Mouse (Mus musculus): ENCODE measurements around the gene Rnf144a. TPM values are rescaled to one million over a fixed set of nuclear protein-coding genes. Genes with fewer than 3 reads are reported as not detected.

Rnf144a gene
- polyA plus RNA-seq, 1 experiment from 2014 or later: 3.2 TPM

GRCm38 (mm10) chr12:26413961-26414411 lies 1.1 kb downstream of the Rnf144a start:
- H3K27me3 ChIP-seq (ENCODE audit: insufficient read depth, low read length): peaks cover 13% of the 10 kb centered on the region
- H3K4me3 ChIP-seq (ENCODE audit: low read depth, low read length): peak overlapping the region; percentile 69
- H3K36me3 ChIP-seq (replicated peaks; ENCODE audit: insufficient read depth, low read length): no peaks in the 10 kb centered on the region
- H3K4me1 ChIP-seq (ENCODE audit: insufficient read depth): peaks cover 4% of the 10 kb centered on the region
- ATAC-seq: no peak
- no peaks in the 10 kb centered on the region for H3K9me3 ChIP-seq (ENCODE audit: low read length)
- WGBS (ENCODE audit: insufficient replicate concordance): 39% methylated on average over 8 of the region's 8 CpGs
- no peak for TF ChIP-seq EP300 (IDR thresholded peaks at IDR 0.05; ENCODE audit: low read depth)
- no peak for TF ChIP-seq CTCF (IDR thresholded peaks at IDR 0.05; ENCODE audit: low read depth)
- no peak overlapping the region for H3K27ac ChIP-seq (ENCODE audit: low read depth)
- H3K9ac ChIP-seq (replicated peaks): peak overlapping the region; percentile 57
- DNase-seq: no peak
- peak overlapping the region; percentile 88 for H3K4me2 ChIP-seq (ENCODE audit: low read depth, low read length)

GRCm38 (mm10) chr12:26412802-26413201 lies 2.3 kb downstream of the Rnf144a start:
- H3K36me3 ChIP-seq (replicated peaks; ENCODE audit: insufficient read depth, low read length): no peaks in the 10 kb centered on the region
- no peak overlapping the region for H3K9ac ChIP-seq (replicated peaks)
- ATAC-seq (no peak), DNase-seq (no peak)
- peaks cover 13% of the 10 kb centered on the region for H3K27me3 ChIP-seq (ENCODE audit: insufficient read depth, low read length)
- H3K4me3 ChIP-seq (ENCODE audit: low read depth, low read length): no peak overlapping the region
- H3K4me1 ChIP-seq (ENCODE audit: insufficient read depth): peaks cover 4% of the 10 kb centered on the region
- no peak overlapping the region for H3K27ac ChIP-seq (ENCODE audit: low read depth)
- TF ChIP-seq EP300 (IDR thresholded peaks at IDR 0.05; ENCODE audit: low read depth) (no peak), CTCF (IDR thresholded peaks at IDR 0.05; ENCODE audit: low read depth) (no peak)
- H3K4me2 ChIP-seq (ENCODE audit: low read depth, low read length): peak overlapping the region; percentile 43
- 78% methylated on average over 6 of the region's 6 CpGs for WGBS (ENCODE audit: insufficient replicate concordance)
- no peaks in the 10 kb centered on the region for H3K9me3 ChIP-seq (ENCODE audit: low read length)

- no peaks in the 10 kb centered on the region for H3K36me3 ChIP-seq (replicated peaks; ENCODE audit: insufficient read depth, low read length)
- ATAC-seq: no peak
- 79% methylated on average over 10 of the region's 10 CpGs for WGBS (ENCODE audit: insufficient replicate concordance)
Observed at GRCm38 (mm10) chr12:26411841-26412450, 3.1 kb downstream of the Rnf144a start.

GRCm38 (mm10) chr12:26410443-26410842 lies 4.6 kb downstream of the Rnf144a start:
- peaks cover 13% of the 10 kb centered on the region for H3K27me3 ChIP-seq (ENCODE audit: insufficient read depth, low read length)
- 60% methylated on average over 3 of the region's 3 CpGs for WGBS (ENCODE audit: insufficient replicate concordance)
- H3K9me3 ChIP-seq (ENCODE audit: low read length): no peaks in the 10 kb centered on the region
- H3K4me3 ChIP-seq (ENCODE audit: low read depth, low read length): no peak overlapping the region
- ATAC-seq (no peak), DNase-seq (no peak)
- H3K9ac ChIP-seq (replicated peaks): no peak overlapping the region
- no peak overlapping the region for H3K4me2 ChIP-seq (ENCODE audit: low read depth, low read length)
- TF ChIP-seq CTCF (IDR thresholded peaks at IDR 0.05; ENCODE audit: low read depth) (0 out of 2 replicates have a peak, but pooled peaks have one; percentile 7), EP300 (IDR thresholded peaks at IDR 0.05; ENCODE audit: low read depth) (no peak)
- H3K4me1 ChIP-seq (ENCODE audit: insufficient read depth): peaks cover 4% of the 10 kb centered on the region; the same call in 1 of the 2 replicates
- H3K27ac ChIP-seq (ENCODE audit: low read depth): no peak overlapping the region
- H3K36me3 ChIP-seq (replicated peaks; ENCODE audit: insufficient read depth, low read length): no peaks in the 10 kb centered on the region

More at GRCm38 (mm10) chr12:26411841-26412450, 3.1 kb downstream of the Rnf144a start:
- TF ChIP-seq EP300 (IDR thresholded peaks at IDR 0.05; ENCODE audit: low read depth) (no peak), CTCF (IDR thresholded peaks at IDR 0.05; ENCODE audit: low read depth) (no peak)
- H3K27ac ChIP-seq (ENCODE audit: low read depth): no peak overlapping the region
- no peak overlapping the region for H3K4me3 ChIP-seq (ENCODE audit: low read depth, low read length)
- DNase-seq: no peak
- H3K27me3 ChIP-seq (ENCODE audit: insufficient read depth, low read length): peaks cover 13% of the 10 kb centered on the region
- no peak overlapping the region for H3K4me2 ChIP-seq (ENCODE audit: low read depth, low read length)
- H3K4me1 ChIP-seq (ENCODE audit: insufficient read depth): peaks cover 4% of the 10 kb centered on the region; the same call in 1 of the 2 replicates
- no peak overlapping the region for H3K9ac ChIP-seq (replicated peaks)
- H3K9me3 ChIP-seq (ENCODE audit: low read length): no peaks in the 10 kb centered on the region

GRCm38 (mm10) chr12:26408707-26409106 lies 6.3 kb downstream of the Rnf144a start:
- Histone ChIP-seq H3K9ac (replicated peaks) (no peak overlapping the region), H3K4me2 (ENCODE audit: low read depth, low read length) (no peak overlapping the region), H3K27ac (ENCODE audit: low read depth) (no peak overlapping the region), H3K4me3 (ENCODE audit: low read depth, low read length) (no peak overlapping the region), H3K9me3 (ENCODE audit: low read length) (no peaks in the 10 kb centered on the region), H3K4me1 (ENCODE audit: insufficient read depth) (peaks cover 12% of the 10 kb centered on the region), H3K27me3 (ENCODE audit: insufficient read depth, low read length) (0 out of 2 replicates have a peak, but pooled peaks cover 2% of the 10 kb centered on the region), H3K36me3 (replicated peaks; ENCODE audit: insufficient read depth, low read length) (no peaks in the 10 kb centered on the region)
- ATAC-seq (no peak), DNase-seq (no peak)
- WGBS (ENCODE audit: insufficient replicate concordance): 75% methylated on average over 9 of the region's 9 CpGs
- TF ChIP-seq CTCF (IDR thresholded peaks at IDR 0.05; ENCODE audit: low read depth) (no peak), EP300 (IDR thresholded peaks at IDR 0.05; ENCODE audit: low read depth) (no peak)

- DNase-seq (no peak), ATAC-seq (no peak)
- Histone ChIP-seq H3K27me3 (ENCODE audit: insufficient read depth, low read length) (no peaks in the 10 kb centered on the region), H3K9ac (replicated peaks) (no peak overlapping the region), H3K4me2 (ENCODE audit: low read depth, low read length) (no peak overlapping the region), H3K4me1 (ENCODE audit: insufficient read depth) (peaks cover 30% of the 10 kb centered on the region), H3K27ac (ENCODE audit: low read depth) (no peak overlapping the region), H3K4me3 (ENCODE audit: low read depth, low read length) (no peak overlapping the region), H3K9me3 (ENCODE audit: low read length) (no peaks in the 10 kb centered on the region), H3K36me3 (replicated peaks; ENCODE audit: insufficient read depth, low read length) (no peaks in the 10 kb centered on the region)
- 37% methylated on average over 11 of the region's 11 CpGs for WGBS (ENCODE audit: insufficient replicate concordance)
- no peak for TF ChIP-seq CTCF (IDR thresholded peaks at IDR 0.05; ENCODE audit: low read depth)
- no peak for TF ChIP-seq EP300 (IDR thresholded peaks at IDR 0.05; ENCODE audit: low read depth)
Observed at GRCm38 (mm10) chr12:26404781-26405702, 10.0 kb downstream of the Rnf144a start.

Data from liver, postnatal 0 days (tissue).